Mouse (Mus musculus) left cerebral cortex, postnatal 25 days (tissue): ENCODE measurements around the gene Wdr74. TPM values are rescaled to one million over a fixed set of nuclear protein-coding genes. Genes with fewer than 3 reads are reported as not detected.

ENCODE experiments used
- DNase-seq, 2 experiments: peaks; one replicate each; pipeline ENCODE4 v3.0.0; 2022; ENCODE audit warnings: low spot score in 2 of 2, mixed read lengths in 1 of 2
- intact Hi-C: fragments of 180-260 bp; cut with DNase I; formaldehyde crosslinking; loops from one replicate; pipeline ENCODE4 v1.15.1; 2025
- microRNA-seq, 2 experiments: library from miRNA; unstranded; fragments of <30 nt; microRNA quantifications; one replicate each; pipeline ENCODE4 v1.2.0; 2022
- total RNA-seq, 2 experiments: library from RNA; stranded (reverse); gene quantifications; 2 replicates each; pipeline ENCODE4 v1.2.3; 2021

Wdr74 gene
- total RNA-seq, 2 experiments from 2014 or later = 46.0 to 58.5 TPM

- peak in 1 of 2 experiments; percentile 18 for DNase-seq
- intact Hi-C loops = no loop called here
Measured at GRCm38 (mm10) chr19:8774951-8775421, 39.4 kb downstream of the Wdr74 start.

GRCm38 (mm10) chr19:8786008-8786781 lies 50.6 kb downstream of the Wdr74 start, which contains the start of gene Taf6l:
Taf6l (minus strand) TSS chr19:8786417.
- DNase-seq = peak; percentile 93 to 98
- intact Hi-C loops = no loop called here

GRCm38 (mm10) chr19:8788521-8788920 lies 52.9 kb downstream of the Wdr74 start:
- intact Hi-C loops = no loop called here
- no peak for DNase-seq

- DNase-seq = peak in 1 of 2 experiments; percentile 60
- intact Hi-C loops = no loop called here
Measured at GRCm38 (mm10) chr19:8789171-8789570, 53.5 kb downstream of the Wdr74 start.

- intact Hi-C loops = no loop called here
- DNase-seq = peak in 1 of 2 experiments; percentile 69
Measured at GRCm38 (mm10) chr19:8790171-8790570, 54.5 kb downstream of the Wdr74 start.

Small RNA genes lying within 50 kb of the gene (microRNA-seq; reads per million reads assigned to microRNA genes)
- 0 to 0.25 reads per million in 2 experiments for gene Mir6992

Other genes with a start within 250 kb of the Wdr74 start
- 10 to 100 TPM; 11.7 to 15.1 TPM for gene Slc22a8, start 144.6 kb upstream of the Wdr74 start, total RNA-seq
- 1 to 10 TPM; 5.5 to 5.8 TPM for gene Slc22a6, start 117.8 kb upstream of the Wdr74 start, total RNA-seq
- 100 to 1,000 TPM; 160 to 162 TPM for gene Chrm1, start 72.0 kb upstream of the Wdr74 start, total RNA-seq
- gene Slc3a2, start 12.5 kb upstream of the Wdr74 start, total RNA-seq = 100 to 1,000 TPM; 148 to 161 TPM
- 1 to 10 TPM; 1.1 to 1.5 TPM for gene 1700092M07Rik, start 4.9 kb downstream of the Wdr74 start, total RNA-seq
- gene Stx5a, start 5.6 kb downstream of the Wdr74 start, total RNA-seq = 10 to 100 TPM; 61.5 to 70.1 TPM
- 10 to 100 TPM; 87.4 to 92.0 TPM for gene Nxf1, start 21.2 kb downstream of the Wdr74 start, total RNA-seq
- 10 to 100 TPM; 73.0 to 75.0 TPM for gene Tmem223, start 35.2 kb downstream of the Wdr74 start, total RNA-seq
- 10 to 100 TPM; 10.6 to 10.9 TPM for gene Tmem179b, start 38.6 kb downstream of the Wdr74 start, total RNA-seq
- 10 to 100 TPM; 12.0 to 12.4 TPM for gene Taf6l, start 50.6 kb downstream of the Wdr74 start, total RNA-seq
- 100 to 1,000 TPM; 107 to 113 TPM for gene Polr2g, start 62.8 kb downstream of the Wdr74 start, total RNA-seq
- 1 to 10 TPM; 5.9 to 7.1 TPM for gene Zbtb3, start 66.7 kb downstream of the Wdr74 start, total RNA-seq
- gene Ttc9c, start 83.5 kb downstream of the Wdr74 start, total RNA-seq = 10 to 100 TPM; 35.1 to 35.5 TPM
- 100 to 1,000 TPM; 110 to 112 TPM for gene Hnrnpul2, start 84.2 kb downstream of the Wdr74 start, total RNA-seq
- not detected for gene AC129217.1, start 93.9 kb downstream of the Wdr74 start, total RNA-seq
- 100 to 1,000 TPM; 111 to 112 TPM for gene Bscl2, start 101.6 kb downstream of the Wdr74 start, total RNA-seq
- gene Gng3, start 103.4 kb downstream of the Wdr74 start, total RNA-seq = 100 to 1,000 TPM; 201 to 223 TPM
- gene Lrrn4cl, start 114.9 kb downstream of the Wdr74 start, total RNA-seq = under 1 TPM; 0.92 to 0.96 TPM
- 10 to 100 TPM; 91.0 to 94.1 TPM for gene Ubxn1, start 135.7 kb downstream of the Wdr74 start, total RNA-seq
- 10 to 100 TPM; 32.3 to 35.6 TPM for gene Uqcc3, start 145.1 kb downstream of the Wdr74 start, total RNA-seq
- gene Lbhd1, start 147.9 kb downstream of the Wdr74 start, total RNA-seq = 1 to 10 TPM; 5.4 to 7.2 TPM
- not detected for gene Gm49403, start 148.1 kb downstream of the Wdr74 start, total RNA-seq
- gene 1810009A15Rik, start 153.0 kb downstream of the Wdr74 start, total RNA-seq = 10 to 100 TPM; 21.4 to 23.9 TPM
- 1 to 10 TPM; 2.4 to 3.3 TPM for gene Gm49416, start 153.1 kb downstream of the Wdr74 start, total RNA-seq
- gene Ints5, start 157.2 kb downstream of the Wdr74 start, total RNA-seq = 10 to 100 TPM; 22.6 to 24.3 TPM
- gene Ganab, start 162.2 kb downstream of the Wdr74 start, total RNA-seq = 100 to 1,000 TPM in 1 of 2 experiments, 10 to 100 TPM in 1; 98.5 to 102 TPM
- 100 to 1,000 TPM; 151 to 163 TPM for gene B3gat3, start 184.5 kb downstream of the Wdr74 start, total RNA-seq
- gene Rom1, start 193.5 kb downstream of the Wdr74 start, total RNA-seq = 1 to 10 TPM; 5.7 TPM
- gene Eml3, start 193.7 kb downstream of the Wdr74 start, total RNA-seq = 1 to 10 TPM; 8.2 to 8.4 TPM
- 10 to 100 TPM; 46.0 to 46.9 TPM for gene Mta2, start 206.0 kb downstream of the Wdr74 start, total RNA-seq
- 10 to 100 TPM; 18.7 to 20.1 TPM for gene Tut1, start 218.0 kb downstream of the Wdr74 start, total RNA-seq
- 100 to 1,000 TPM; 203 to 212 TPM for gene Eef1g, start 231.2 kb downstream of the Wdr74 start, total RNA-seq